Comparison of ENCODE assay signal across 32 mouse cellular contexts in the genomic region with DNA sequence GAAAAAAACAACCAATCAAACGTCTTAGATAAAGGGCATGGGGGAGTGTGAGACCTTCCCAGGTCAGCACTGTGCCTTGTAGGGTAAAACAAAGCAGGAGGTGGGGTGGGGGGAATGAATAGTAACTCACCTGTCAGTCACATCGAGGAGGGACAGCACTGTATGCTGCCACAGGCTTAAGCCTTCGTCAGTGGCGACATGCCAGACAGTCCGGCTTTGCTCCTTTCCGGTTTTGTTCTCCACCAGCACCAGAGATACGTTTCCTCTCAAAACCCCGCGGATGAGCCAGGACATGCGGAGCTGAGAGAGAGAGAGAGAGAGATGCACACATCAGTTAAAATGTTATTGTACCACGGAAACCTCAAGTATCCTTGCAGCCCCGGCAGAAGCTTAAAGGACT.
"Had no signal": no experiment of that assay in that cellular context is flagged by ENCODE, and none has a peak within 500 bp of the region (broad histone marks: within the 10 kb centered on the region; RNA-seq: fewer than 3 reads in every experiment).

No protein-coding gene starts in this region.

- ATAC-seq: liver, embryonic 12.5 days; liver, postnatal 0 days; lung, postnatal 0 days; midbrain, embryonic 13.5 days; midbrain, embryonic 15.5 days; midbrain, embryonic 16.5 days had no signal

- H3K27me3 ChIP-seq: liver, embryonic 12.5 days; liver, embryonic 13.5 days; liver, embryonic 15.5 days; lung, embryonic 15.5 days; megakaryocyte, embryonic 14.5 days; neural tube, embryonic 12.5 days; neural tube, embryonic 13.5 days had no signal

- H3K9me3 ChIP-seq: limb, embryonic 10.5 days; limb, embryonic 12.5 days; limb, embryonic 13.5 days; limb, embryonic 15.5 days; liver, embryonic 12.5 days; liver, embryonic 13.5 days; liver, embryonic 15.5 days; lung, embryonic 15.5 days; midbrain, embryonic 10.5 days; midbrain, embryonic 12.5 days; midbrain, embryonic 13.5 days; midbrain, embryonic 15.5 days; neural tube, embryonic 12.5 days; neural tube, embryonic 13.5 days had no signal

- DNase-seq: liver; liver, embryonic 13.5 days; liver, postnatal 0 days; lung, adult 18-20 months; lung, adult 2 months; lung, embryonic 14.5 days; lung, postnatal 10 days; lung, postnatal 14 days; lung, postnatal 36 days; lung, postnatal 4 days; midbrain, embryonic 14.5 days had no signal

- H3K27ac ChIP-seq: limb, embryonic 10.5 days; limb, embryonic 12.5 days; limb, embryonic 13.5 days; limb, embryonic 15.5 days; liver, embryonic 12.5 days; liver, embryonic 13.5 days; liver, embryonic 14.5 days; liver, embryonic 15.5 days; lung, embryonic 15.5 days; macrophage; midbrain, embryonic 10.5 days; midbrain, embryonic 12.5 days; midbrain, embryonic 13.5 days; midbrain, embryonic 15.5 days; neural tube, embryonic 12.5 days; neural tube, embryonic 13.5 days had no signal

- H3K4me2 ChIP-seq: limb, embryonic 12.5 days; limb, embryonic 13.5 days; limb, embryonic 15.5 days; liver, embryonic 11.5 days; liver, embryonic 12.5 days; liver, embryonic 13.5 days; liver, embryonic 15.5 days; lung, embryonic 14.5 days; lung, embryonic 15.5 days; midbrain, embryonic 11.5 days; midbrain, embryonic 12.5 days; midbrain, embryonic 13.5 days; midbrain, embryonic 15.5 days; neural tube, embryonic 12.5 days; neural tube, embryonic 13.5 days had no signal

- H3K4me1 ChIP-seq: limb, embryonic 15.5 days; liver, embryonic 12.5 days; liver, embryonic 13.5 days; liver, embryonic 15.5 days; lung, embryonic 15.5 days; megakaryocyte, embryonic 14.5 days had no signal

- H3K4me3 ChIP-seq: limb, embryonic 10.5 days; limb, embryonic 12.5 days; limb, embryonic 13.5 days; limb, embryonic 15.5 days; liver, embryonic 12.5 days; liver, embryonic 13.5 days; liver, embryonic 15.5 days; lung, embryonic 15.5 days; megakaryocyte, embryonic 14.5 days; midbrain, embryonic 10.5 days; midbrain, embryonic 12.5 days; midbrain, embryonic 13.5 days; midbrain, embryonic 15.5 days; myocyte; neural tube, embryonic 12.5 days; neural tube, embryonic 13.5 days had no signal

- H3K36me3 ChIP-seq: limb, embryonic 10.5 days; limb, embryonic 12.5 days; limb, embryonic 13.5 days; limb, embryonic 15.5 days; liver, embryonic 12.5 days; liver, embryonic 13.5 days; liver, embryonic 15.5 days; lung, embryonic 15.5 days; midbrain, embryonic 10.5 days; midbrain, embryonic 12.5 days; midbrain, embryonic 13.5 days; midbrain, embryonic 15.5 days; neural tube, embryonic 12.5 days; neural tube, embryonic 13.5 days had no signal

- H3K9ac ChIP-seq: limb, embryonic 12.5 days; limb, embryonic 13.5 days; limb, embryonic 15.5 days; liver, embryonic 12.5 days; liver, embryonic 13.5 days; liver, embryonic 14.5 days; liver, embryonic 15.5 days; liver, postnatal 0 days; lung, embryonic 14.5 days; lung, embryonic 15.5 days; midbrain, embryonic 12.5 days; midbrain, embryonic 13.5 days; midbrain, embryonic 15.5 days; neural tube, embryonic 12.5 days; neural tube, embryonic 13.5 days had no signal
